Mouse (Mus musculus): ENCODE results near the gene Ccrl2. TPM values are rescaled to one million over a fixed set of nuclear protein-coding genes. Genes with fewer than 3 reads are reported as not detected.

The Ccrl2 gene
- polyA plus RNA-seq, 1 experiment from 2014 or later, result 5.2 TPM

DNA sequence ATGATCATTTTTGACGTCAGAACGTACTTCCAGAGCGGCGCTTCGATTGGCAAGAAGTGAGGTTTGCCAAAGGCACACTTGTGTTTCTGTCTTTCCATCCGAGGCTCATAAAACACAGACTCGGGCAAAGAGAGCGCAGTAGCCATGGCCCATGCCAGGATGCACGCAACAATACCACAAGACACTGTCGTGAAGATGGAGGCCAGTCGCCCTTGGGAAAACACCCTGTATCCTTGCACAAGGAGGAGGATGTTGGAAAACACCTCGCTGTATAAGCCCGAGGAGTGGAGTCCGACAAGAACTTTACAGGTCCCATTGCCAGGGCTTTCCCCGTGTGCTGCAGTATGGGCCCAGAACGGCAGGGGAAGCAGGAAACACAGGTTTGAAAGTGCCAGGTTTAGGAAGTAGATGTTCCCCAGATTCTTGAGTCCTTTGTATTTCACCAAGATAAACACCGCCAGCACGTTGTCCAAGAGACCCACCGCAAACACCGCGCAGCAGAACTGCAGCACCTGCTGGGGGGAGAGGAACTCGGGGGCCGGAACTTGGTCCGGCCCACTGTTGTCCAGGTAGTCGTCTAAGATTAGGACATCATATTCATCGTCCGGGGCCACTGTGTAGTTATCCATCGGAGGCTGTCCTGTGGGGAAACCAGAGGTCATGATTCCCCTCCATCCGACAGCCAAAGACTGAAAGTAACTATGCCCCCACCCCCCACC, 1.4 kb downstream of the Ccrl2 start:
- peak overlapping the region; percentile 89 for H3K4me2 ChIP-seq
- no peak for ATAC-seq (replicated peaks; ENCODE audit: low FRiP score)
- no peaks in the 10 kb centered on the region for H3K27me3 ChIP-seq (replicated peaks; ENCODE audit: control insufficient read depth, insufficient read depth, low read length)
- no peaks in the 10 kb centered on the region for H3K9me3 ChIP-seq (ENCODE audit: control insufficient read depth, low read length)
- no peaks in the 10 kb centered on the region for H3K36me3 ChIP-seq (ENCODE audit: control insufficient read depth, insufficient read depth, low read length)
- 53% methylated on average over 29 of the region's 29 CpGs for WGBS
- peaks cover 35% of the 10 kb centered on the region for H3K4me1 ChIP-seq (replicated peaks; ENCODE audit: control insufficient read depth, insufficient read depth, low read length)
- peak overlapping the region; percentile 74 for H3K9ac ChIP-seq (ENCODE audit: low read depth, low read length)
- no peak for DNase-seq (ENCODE audit: low spot score)
- H3K4me3 ChIP-seq (ENCODE audit: low read depth, low read length), result peak overlapping the region; percentile 66
- peak overlapping the region; percentile 95 for H3K27ac ChIP-seq (ENCODE audit: low read depth, low read length)

DNA sequence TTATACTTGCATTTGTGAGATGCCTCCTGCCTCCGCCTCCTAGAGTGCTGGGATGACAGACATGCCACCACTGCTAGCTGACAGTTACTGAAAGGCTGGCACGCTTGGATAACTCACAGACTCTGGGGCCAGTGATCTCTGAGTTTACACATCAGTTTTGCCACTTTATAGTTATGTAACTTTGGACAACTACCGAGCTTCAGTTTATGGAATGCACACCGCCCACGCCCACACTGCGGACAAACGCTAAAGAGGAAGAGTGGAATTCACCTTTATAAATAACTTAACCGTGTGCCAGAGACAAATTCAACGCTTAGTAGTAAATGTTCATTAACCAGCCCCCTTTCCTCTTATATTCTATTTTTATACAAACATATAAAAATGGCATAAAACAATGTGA, 2.4 kb downstream of the Ccrl2 start:
- peak overlapping the region; percentile 89 for H3K4me2 ChIP-seq

DNA sequence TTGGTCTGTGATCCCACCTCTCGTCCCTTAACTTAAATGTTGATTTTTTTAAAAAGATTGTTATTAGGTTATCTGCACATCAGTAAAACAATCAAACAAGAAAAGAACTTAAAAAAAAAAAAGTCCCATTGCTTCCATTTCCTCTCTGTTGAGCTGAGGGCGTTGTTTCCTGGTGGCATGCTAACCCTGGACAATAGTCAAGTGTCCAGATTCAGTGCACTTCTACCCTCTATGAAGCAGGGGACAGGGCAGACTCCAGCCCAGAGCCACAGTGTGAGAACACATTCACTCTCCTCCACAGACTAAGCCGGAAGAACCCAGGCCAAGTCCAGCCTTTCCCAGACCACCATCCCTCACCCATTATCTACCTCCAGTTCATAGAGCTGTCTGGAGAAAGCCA, 8.9 kb downstream of the Ccrl2 start:
- 78% methylated on average over 3 of the region's 3 CpGs for WGBS
- H3K4me3 ChIP-seq (ENCODE audit: low read depth, low read length), result no peak overlapping the region
- H3K36me3 ChIP-seq (ENCODE audit: control insufficient read depth, insufficient read depth, low read length), result no peaks in the 10 kb centered on the region
- H3K9me3 ChIP-seq (ENCODE audit: control insufficient read depth, low read length), result no peaks in the 10 kb centered on the region
- H3K4me2 ChIP-seq, result no peak overlapping the region
- no peak overlapping the region for H3K27ac ChIP-seq (ENCODE audit: low read depth, low read length)
- DNase-seq (ENCODE audit: low spot score) (no peak), ATAC-seq (replicated peaks; ENCODE audit: low FRiP score) (no peak)
- no peak overlapping the region for H3K9ac ChIP-seq (ENCODE audit: low read depth, low read length)
- no peaks in the 10 kb centered on the region for H3K4me1 ChIP-seq (replicated peaks; ENCODE audit: control insufficient read depth, insufficient read depth, low read length)
- no peaks in the 10 kb centered on the region for H3K27me3 ChIP-seq (replicated peaks; ENCODE audit: control insufficient read depth, insufficient read depth, low read length)

More for the DNA sequence above, 2.4 kb downstream of the Ccrl2 start:
- Histone ChIP-seq H3K36me3 (ENCODE audit: control insufficient read depth, insufficient read depth, low read length) (no peaks in the 10 kb centered on the region), H3K9me3 (ENCODE audit: control insufficient read depth, low read length) (no peaks in the 10 kb centered on the region), H3K27me3 (replicated peaks; ENCODE audit: control insufficient read depth, insufficient read depth, low read length) (no peaks in the 10 kb centered on the region), H3K4me1 (replicated peaks; ENCODE audit: control insufficient read depth, insufficient read depth, low read length) (peaks cover 35% of the 10 kb centered on the region), H3K9ac (ENCODE audit: low read depth, low read length) (no peak overlapping the region), H3K27ac (ENCODE audit: low read depth, low read length) (no peak overlapping the region), H3K4me3 (ENCODE audit: low read depth, low read length) (peak overlapping the region; percentile 66; the same call in 1 of the 2 replicates)
- WGBS, result 88% methylated on average over 9 of the region's 9 CpGs
- ATAC-seq (replicated peaks; ENCODE audit: low FRiP score) (no peak), DNase-seq (ENCODE audit: low spot score) (no peak)

DNA sequence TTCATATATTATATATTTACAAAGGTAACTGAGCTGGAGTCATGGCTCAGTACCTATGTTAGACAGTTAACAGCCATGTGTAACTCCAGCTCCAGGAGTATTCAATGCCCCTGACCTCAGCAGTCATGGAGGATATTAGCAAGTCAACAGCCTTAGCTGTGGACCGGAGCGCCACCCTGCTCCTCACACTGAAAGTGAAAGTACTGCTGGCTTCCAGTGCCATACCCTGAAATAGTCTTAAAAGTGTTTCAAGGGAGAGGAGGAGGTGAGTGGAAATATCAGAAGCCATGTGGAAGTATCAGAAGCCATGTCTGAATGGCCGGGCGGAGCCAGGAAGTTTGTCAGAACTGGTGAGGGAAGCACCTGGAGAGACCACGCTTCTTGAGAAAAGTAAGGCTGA, 10.1 kb downstream of the Ccrl2 start:
- WGBS, result 88% methylated on average over 5 of the region's 5 CpGs
- no peak for DNase-seq (ENCODE audit: low spot score)
- H3K4me3 ChIP-seq (ENCODE audit: low read depth, low read length), result no peak overlapping the region
- H3K36me3 ChIP-seq (ENCODE audit: control insufficient read depth, insufficient read depth, low read length), result no peaks in the 10 kb centered on the region
- H3K4me2 ChIP-seq, result no peak overlapping the region
- H3K27ac ChIP-seq (ENCODE audit: low read depth, low read length), result no peak overlapping the region
- no peaks in the 10 kb centered on the region for H3K9me3 ChIP-seq (ENCODE audit: control insufficient read depth, low read length)
- H3K9ac ChIP-seq (ENCODE audit: low read depth, low read length), result no peak overlapping the region
- no peaks in the 10 kb centered on the region for H3K4me1 ChIP-seq (replicated peaks; ENCODE audit: control insufficient read depth, insufficient read depth, low read length)
- no peak for ATAC-seq (replicated peaks; ENCODE audit: low FRiP score)
- no peaks in the 10 kb centered on the region for H3K27me3 ChIP-seq (replicated peaks; ENCODE audit: control insufficient read depth, insufficient read depth, low read length)

DNA sequence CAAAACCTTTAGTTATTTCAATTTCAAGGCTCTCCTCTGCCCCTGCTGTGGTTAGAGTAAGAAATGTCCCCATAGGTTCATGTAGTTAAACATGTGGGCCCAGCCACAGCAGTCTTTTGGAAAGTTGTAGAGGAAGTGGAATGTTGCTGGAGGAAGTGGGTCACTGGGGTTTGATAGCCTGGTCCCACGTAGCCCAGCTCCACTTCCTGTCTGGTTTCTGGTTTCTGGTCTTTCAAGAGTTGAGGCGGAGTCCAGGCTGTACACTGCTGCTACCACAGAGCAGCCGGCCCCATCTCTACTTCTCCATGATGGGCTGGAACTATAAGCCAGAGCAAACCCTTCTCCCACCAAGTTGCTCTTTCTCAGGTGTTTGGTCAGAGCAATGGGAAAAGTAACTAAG, 11.1 kb downstream of the Ccrl2 start:
- H3K9ac ChIP-seq (ENCODE audit: low read depth, low read length), result no peak overlapping the region
- no peaks in the 10 kb centered on the region for H3K4me1 ChIP-seq (replicated peaks; ENCODE audit: control insufficient read depth, insufficient read depth, low read length)
- no peaks in the 10 kb centered on the region for H3K9me3 ChIP-seq (ENCODE audit: control insufficient read depth, low read length)
- H3K4me3 ChIP-seq (ENCODE audit: low read depth, low read length), result no peak overlapping the region
- no peak overlapping the region for H3K4me2 ChIP-seq
- ATAC-seq (replicated peaks; ENCODE audit: low FRiP score) (no peak), DNase-seq (ENCODE audit: low spot score) (no peak)
- H3K36me3 ChIP-seq (ENCODE audit: control insufficient read depth, insufficient read depth, low read length), result no peaks in the 10 kb centered on the region
- H3K27me3 ChIP-seq (replicated peaks; ENCODE audit: control insufficient read depth, insufficient read depth, low read length), result no peaks in the 10 kb centered on the region
- WGBS, result 48% methylated on average over 3 of the region's 3 CpGs
- H3K27ac ChIP-seq (ENCODE audit: low read depth, low read length), result no peak overlapping the region

DNA sequence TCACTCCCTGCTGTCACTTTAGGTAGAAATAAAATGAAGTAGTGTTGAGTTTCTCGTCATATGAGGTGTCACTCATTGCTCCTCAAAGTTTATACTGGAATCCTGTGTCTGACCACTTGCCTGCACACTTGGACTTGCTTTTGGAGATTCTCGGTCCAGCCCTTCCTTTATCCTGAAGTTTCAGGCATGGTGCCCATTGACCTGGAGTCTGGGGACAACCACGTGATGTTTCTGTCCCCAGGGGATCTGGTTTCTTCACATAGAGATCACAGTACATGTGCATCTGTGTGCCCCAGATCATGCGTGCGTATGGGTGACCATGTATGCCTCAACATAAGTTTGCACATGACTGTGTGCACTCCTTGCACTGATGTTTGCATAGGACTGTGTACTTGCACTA, 15.1 kb downstream of the Ccrl2 start:
- H3K4me1 ChIP-seq (replicated peaks; ENCODE audit: control insufficient read depth, insufficient read depth, low read length), result no peaks in the 10 kb centered on the region
- H3K27ac ChIP-seq (ENCODE audit: low read depth, low read length), result no peak overlapping the region
- H3K9me3 ChIP-seq (ENCODE audit: control insufficient read depth, low read length), result no peaks in the 10 kb centered on the region
- H3K36me3 ChIP-seq (ENCODE audit: control insufficient read depth, insufficient read depth, low read length), result no peaks in the 10 kb centered on the region
- H3K4me2 ChIP-seq, result no peak overlapping the region
- 80% methylated on average over 5 of the region's 5 CpGs for WGBS
- H3K9ac ChIP-seq (ENCODE audit: low read depth, low read length), result no peak overlapping the region
- no peak for ATAC-seq (replicated peaks; ENCODE audit: low FRiP score)
- H3K27me3 ChIP-seq (replicated peaks; ENCODE audit: control insufficient read depth, insufficient read depth, low read length), result no peaks in the 10 kb centered on the region
- H3K4me3 ChIP-seq (ENCODE audit: low read depth, low read length), result no peak overlapping the region
- DNase-seq (ENCODE audit: low spot score), result no peak

DNA sequence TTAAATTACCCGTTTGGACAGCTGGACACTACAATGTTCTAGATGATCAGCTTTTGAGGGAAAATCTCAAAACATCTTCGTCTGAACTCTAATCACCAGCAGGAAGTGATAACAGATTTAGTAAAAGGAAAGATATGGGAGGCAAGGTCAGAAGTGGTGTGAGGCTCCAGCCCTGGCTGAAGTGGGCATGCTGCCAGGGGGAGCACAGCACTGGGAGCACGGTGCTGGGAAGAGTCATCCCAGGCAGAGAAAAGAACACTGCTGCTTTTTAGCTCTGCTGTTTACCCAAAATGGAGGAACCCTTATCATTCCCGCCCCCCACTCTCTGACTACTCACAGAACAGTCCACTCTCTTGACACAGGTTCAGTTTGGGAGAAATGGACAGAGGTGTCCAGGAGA, 17.4 kb downstream of the Ccrl2 start:
- ATAC-seq (replicated peaks; ENCODE audit: low FRiP score) (no peak), DNase-seq (ENCODE audit: low spot score) (no peak)
- Histone ChIP-seq H3K4me1 (replicated peaks; ENCODE audit: control insufficient read depth, insufficient read depth, low read length) (no peaks in the 10 kb centered on the region), H3K27me3 (replicated peaks; ENCODE audit: control insufficient read depth, insufficient read depth, low read length) (no peaks in the 10 kb centered on the region), H3K27ac (ENCODE audit: low read depth, low read length) (no peak overlapping the region), H3K9ac (ENCODE audit: low read depth, low read length) (no peak overlapping the region), H3K36me3 (ENCODE audit: control insufficient read depth, insufficient read depth, low read length) (no peaks in the 10 kb centered on the region), H3K4me2 (no peak overlapping the region), H3K4me3 (ENCODE audit: low read depth, low read length) (no peak overlapping the region), H3K9me3 (ENCODE audit: control insufficient read depth, low read length) (no peaks in the 10 kb centered on the region)
- WGBS, result 69% methylated on average over 4 of the region's 4 CpGs

DNA sequence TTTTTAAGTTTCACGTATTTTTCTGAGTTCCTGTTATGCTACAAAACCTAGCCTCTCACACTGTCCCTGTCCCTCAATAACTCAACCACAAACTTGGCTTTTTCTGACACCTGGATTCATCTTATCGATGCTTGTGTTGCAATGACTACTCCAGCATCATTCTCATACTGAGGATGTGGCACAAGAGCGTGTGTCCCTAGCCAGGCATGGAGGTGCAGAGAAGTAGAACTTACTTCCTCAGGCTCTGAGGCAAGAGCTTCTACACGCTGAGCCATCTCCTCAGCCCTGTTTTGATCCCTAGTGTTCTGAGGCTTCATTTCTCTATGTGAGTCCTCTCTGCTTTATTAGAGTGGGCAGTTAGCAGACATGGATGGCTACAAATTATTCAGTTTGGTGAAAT, 23.6 kb downstream of the Ccrl2 start:
- no peaks in the 10 kb centered on the region for H3K36me3 ChIP-seq (ENCODE audit: control insufficient read depth, insufficient read depth, low read length)
- ATAC-seq (replicated peaks; ENCODE audit: low FRiP score), result no peak
- H3K27ac ChIP-seq (ENCODE audit: low read depth, low read length), result no peak overlapping the region

DNA sequence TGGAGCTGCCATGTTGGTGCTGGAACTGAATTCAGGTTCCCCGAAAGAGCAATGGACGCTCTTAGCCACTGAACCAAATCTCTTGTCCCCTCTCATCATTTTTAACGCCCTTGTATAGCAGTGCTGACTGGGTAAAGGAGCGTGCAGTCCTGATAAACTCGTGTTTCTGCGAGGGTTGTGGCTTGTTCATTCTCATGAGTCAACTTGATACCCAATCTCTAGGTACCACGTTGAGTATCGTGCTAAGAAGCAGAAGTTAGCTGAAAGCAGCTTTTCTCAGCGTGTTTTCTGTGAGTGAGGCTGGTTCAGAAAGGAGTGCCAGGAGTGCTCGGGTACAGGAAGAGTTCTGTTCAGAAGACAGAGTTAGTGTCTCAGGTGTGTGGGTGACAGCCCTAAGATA, 30.5 kb downstream of the Ccrl2 start:
- H3K4me3 ChIP-seq (ENCODE audit: low read depth, low read length), result no peak overlapping the region
- DNase-seq (ENCODE audit: low spot score), result no peak
- WGBS, result 67% methylated on average over 10 of the region's 10 CpGs
- H3K27me3 ChIP-seq (replicated peaks; ENCODE audit: control insufficient read depth, insufficient read depth, low read length), result no peaks in the 10 kb centered on the region
- no peak for ATAC-seq (replicated peaks; ENCODE audit: low FRiP score)
- no peaks in the 10 kb centered on the region for H3K36me3 ChIP-seq (ENCODE audit: control insufficient read depth, insufficient read depth, low read length)
- no peaks in the 10 kb centered on the region for H3K9me3 ChIP-seq (ENCODE audit: control insufficient read depth, low read length)
- H3K9ac ChIP-seq (ENCODE audit: low read depth, low read length), result no peak overlapping the region
- no peak overlapping the region for H3K27ac ChIP-seq (ENCODE audit: low read depth, low read length)
- no peaks in the 10 kb centered on the region; the same call in 1 of the 2 replicates for H3K4me1 ChIP-seq (replicated peaks; ENCODE audit: control insufficient read depth, insufficient read depth, low read length)
- no peak overlapping the region for H3K4me2 ChIP-seq

More for the DNA sequence above, 23.6 kb downstream of the Ccrl2 start:
- Histone ChIP-seq H3K4me2 (no peak overlapping the region), H3K4me1 (replicated peaks; ENCODE audit: control insufficient read depth, insufficient read depth, low read length) (no peaks in the 10 kb centered on the region), H3K27me3 (replicated peaks; ENCODE audit: control insufficient read depth, insufficient read depth, low read length) (no peaks in the 10 kb centered on the region), H3K4me3 (ENCODE audit: low read depth, low read length) (no peak overlapping the region), H3K9ac (ENCODE audit: low read depth, low read length) (no peak overlapping the region), H3K9me3 (ENCODE audit: control insufficient read depth, low read length) (no peaks in the 10 kb centered on the region)
- DNase-seq (ENCODE audit: low spot score), result no peak
- 79% methylated on average over 4 of the region's 4 CpGs for WGBS
